Mouse (Mus musculus) lung, postnatal 0 days (tissue): ENCODE data around the gene Sema3c.

Source experiments
- CTCF ChIP-seq: IDR thresholded peaks from 2 replicates; pipeline ENCODE4 v1.5.1; 2016; ENCODE audit warnings: antibody characterized with exemption, mild to moderate bottlenecking
- EP300 ChIP-seq: IDR thresholded peaks from 2 replicates; pipeline ENCODE4 v1.6.1; 2016; ENCODE audit warnings: antibody characterized with exemption, mild to moderate bottlenecking, control low read depth

DNA sequence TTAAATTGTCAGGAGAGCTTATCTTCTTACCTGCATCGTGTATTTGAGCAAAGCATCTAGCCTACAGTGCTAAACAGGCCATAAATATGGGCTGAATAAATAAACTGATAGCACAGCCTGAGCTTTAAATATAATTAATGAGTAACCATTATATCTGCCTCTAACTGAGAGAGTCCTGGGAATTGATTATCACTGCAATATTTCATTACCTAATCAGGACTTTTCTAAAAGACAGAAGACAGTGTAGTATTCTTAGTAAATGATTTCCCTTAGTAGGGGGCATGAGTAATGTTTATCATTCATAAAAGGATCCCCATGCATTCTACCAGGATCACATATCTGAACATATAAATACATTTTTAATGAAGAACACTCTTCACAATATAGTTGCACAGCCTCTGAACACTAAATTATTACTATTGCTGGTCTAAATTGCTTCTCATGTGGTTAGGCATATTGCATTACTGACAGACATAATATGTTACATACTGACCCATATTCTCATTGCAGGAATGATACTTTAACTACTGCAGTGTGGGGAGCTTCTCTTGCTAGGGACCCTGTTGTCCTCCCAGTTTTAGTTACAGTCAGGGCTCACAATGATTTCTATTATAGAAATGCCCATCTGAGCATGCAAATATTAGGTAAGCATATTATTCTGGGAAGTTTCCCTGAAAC, 74.9 kb downstream of the Sema3c start:
- TF ChIP-seq CTCF = no peak
- TF ChIP-seq EP300 = no peak
